Mouse (Mus musculus) intestine, embryonic 14.5 days (tissue): ENCODE data around the gene Epb41l5. TPM values are rescaled to one million over a fixed set of nuclear protein-coding genes. Genes with fewer than 3 reads are reported as not detected.

Experiments
- ATAC-seq: fragments of 200-750 bp; cut with Nextera tagmentation; replicated peaks from 2 replicates; pipeline ENCODE4 v1.8.0; 2017; ENCODE audit warnings: low read depth, moderate number of reproducible peaks, moderate TSS enrichment, moderate library complexity; ENCODE audit not compliant: low FRiP score, low TSS enrichment
- DNase-seq: peaks from one replicate; pipeline ENCODE4 v3.0.0-alpha.2; 2018; ENCODE audit warnings: low spot score
- H3K27ac ChIP-seq: fragments of 300-500 bp; sonication (generic); 2 replicates; pipeline ENCODE4 v1.5.1; 2014; ENCODE audit warnings: low read depth, mild to moderate bottlenecking, control low read depth
- H3K27me3 ChIP-seq: fragments of 300-500 bp; sonication (generic); replicated peaks from 2 replicates; pipeline ENCODE4 v1.6.1; 2014; ENCODE audit warnings: low read length, control low read depth; ENCODE audit not compliant: control insufficient read depth, insufficient read depth
- H3K36me3 ChIP-seq: fragments of 300-500 bp; sonication (generic); 2 replicates; pipeline ENCODE4 v1.6.1; 2014; ENCODE audit warnings: low read length, control low read depth; ENCODE audit not compliant: control insufficient read depth, insufficient read depth
- H3K4me1 ChIP-seq: fragments of 300-500 bp; sonication (generic); replicated peaks from 2 replicates; pipeline ENCODE4 v1.6.1; 2014; ENCODE audit warnings: low read length, control low read depth, mixed read lengths; ENCODE audit not compliant: control insufficient read depth, insufficient read depth
- H3K4me2 ChIP-seq: fragments of 300-500 bp; sonication (generic); 2 replicates; pipeline ENCODE4 v1.6.1; 2014; ENCODE audit warnings: low read length
- H3K4me3 ChIP-seq: fragments of 300-500 bp; sonication (generic); 2 replicates; pipeline ENCODE4 v1.5.1; 2014; ENCODE audit warnings: low read depth, low read length, control low read depth, mixed read lengths
- H3K9ac ChIP-seq: fragments of 300-500 bp; sonication (generic); 2 replicates; pipeline ENCODE4 v1.6.1; 2014; ENCODE audit warnings: mild to moderate bottlenecking, low read length
- H3K9me3 ChIP-seq: fragments of 300-500 bp; sonication (generic); 2 replicates; pipeline ENCODE4 v1.6.1; 2016; ENCODE audit warnings: low read length, control low read depth; ENCODE audit not compliant: control insufficient read depth
- WGBS: fragments of 180-500 bp; shearing (Covaris S2); extraction: QIAGEN DNeasy Blood & Tissue Kit; methylation state at CpG from one replicate; pipeline ENCODE4 v1.1.7; 2014; 5-methylcytosine and 5-hydroxymethylcytosine counted together
- polyA plus RNA-seq: library from polyadenylated mRNA; unstranded; fragments of >200 nt; fragmentation: Nextera tagmentation; extraction: Ambion mirVana; gene quantifications from 2 replicates; pipeline ENCODE4 v1.2.1, GENCODE M21; 2014

Gene Epb41l5
- polyA plus RNA-seq, 1 experiment from 2014 or later = 46.2 TPM

- Histone ChIP-seq H3K9me3 (peaks cover 3% of the 10 kb centered on the region), H3K27ac (no peak overlapping the region), H3K4me1 (peaks cover 13% of the 10 kb centered on the region), H3K36me3 (no peaks in the 10 kb centered on the region), H3K4me2 (no peak overlapping the region), H3K9ac (no peak overlapping the region), H3K27me3 (no peaks in the 10 kb centered on the region), H3K4me3 (no peak overlapping the region)
- DNase-seq = no peak
- no peak for ATAC-seq
- 80% methylated on average over 7 of the region's 7 CpGs for WGBS
Observed at GRCm38 (mm10) chr1:119521681-119522080, 127.1 kb downstream of the Epb41l5 start.

GRCm38 (mm10) chr1:119521029-119521428 lies 127.8 kb downstream of the Epb41l5 start:
- Histone ChIP-seq H3K4me2 (no peak overlapping the region), H3K4me3 (no peak overlapping the region), H3K36me3 (no peaks in the 10 kb centered on the region), H3K4me1 (peaks cover 10% of the 10 kb centered on the region), H3K27me3 (no peaks in the 10 kb centered on the region), H3K27ac (no peak overlapping the region), H3K9ac (no peak overlapping the region), H3K9me3 (no peaks in the 10 kb centered on the region)
- DNase-seq (no peak), ATAC-seq (no peak)
- WGBS = 37% methylated on average over 2 of the region's 2 CpGs

DNA sequence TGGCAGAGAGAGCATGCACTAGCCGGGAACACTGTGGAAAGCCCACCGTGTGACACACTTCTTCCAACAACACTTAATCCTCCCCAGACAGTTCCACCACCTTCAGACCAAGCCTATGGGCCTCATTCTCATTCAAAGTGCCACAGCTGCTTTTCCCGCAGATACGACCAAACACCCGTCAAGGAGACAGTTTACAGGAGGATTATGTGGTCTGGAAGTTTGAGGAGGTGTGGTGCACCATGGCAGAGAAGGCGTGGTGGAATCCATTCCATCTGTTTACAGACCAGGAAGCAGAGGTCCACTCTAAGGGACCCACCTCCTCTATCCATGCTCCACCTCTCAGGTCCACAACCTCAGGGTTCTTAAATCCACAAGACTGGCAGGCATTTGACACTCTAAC lies 129.5 kb downstream of the Epb41l5 start:
- Histone ChIP-seq H3K9me3 (no peaks in the 10 kb centered on the region), H3K4me1 (no peaks in the 10 kb centered on the region), H3K4me2 (no peak overlapping the region), H3K36me3 (no peaks in the 10 kb centered on the region), H3K27ac (no peak overlapping the region), H3K27me3 (no peaks in the 10 kb centered on the region), H3K4me3 (no peak overlapping the region), H3K9ac (no peak overlapping the region)
- WGBS = 46% methylated on average over 6 of the region's 6 CpGs
- DNase-seq = no peak
- ATAC-seq = 0 out of 2 replicates have a peak, but pooled peaks have one; percentile 44

DNA sequence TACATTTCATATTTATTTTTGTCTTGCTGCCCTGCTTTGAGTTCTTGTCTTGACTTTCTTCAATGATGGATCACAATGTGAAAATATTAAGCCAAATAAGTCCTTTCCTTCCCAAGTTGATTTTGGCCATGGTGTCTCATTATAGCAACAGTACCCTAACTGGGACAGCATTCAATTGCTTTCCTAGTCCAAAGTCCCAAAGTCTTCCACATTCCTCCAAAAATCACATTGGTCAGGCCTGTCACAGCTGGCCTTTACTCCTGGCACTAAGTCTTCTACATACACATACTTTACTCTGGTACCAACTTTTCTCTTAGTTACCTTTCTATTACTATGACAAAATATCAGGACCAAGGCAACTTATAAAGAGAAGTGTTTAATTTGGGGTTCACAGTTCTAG lies 130.0 kb downstream of the Epb41l5 start:
- Histone ChIP-seq H3K36me3 (no peaks in the 10 kb centered on the region), H3K4me2 (no peak overlapping the region), H3K27me3 (no peaks in the 10 kb centered on the region), H3K4me3 (no peak overlapping the region), H3K9me3 (no peaks in the 10 kb centered on the region), H3K4me1 (no peaks in the 10 kb centered on the region), H3K9ac (no peak overlapping the region), H3K27ac (no peak overlapping the region)
- DNase-seq (no peak), ATAC-seq (no peak)

DNA sequence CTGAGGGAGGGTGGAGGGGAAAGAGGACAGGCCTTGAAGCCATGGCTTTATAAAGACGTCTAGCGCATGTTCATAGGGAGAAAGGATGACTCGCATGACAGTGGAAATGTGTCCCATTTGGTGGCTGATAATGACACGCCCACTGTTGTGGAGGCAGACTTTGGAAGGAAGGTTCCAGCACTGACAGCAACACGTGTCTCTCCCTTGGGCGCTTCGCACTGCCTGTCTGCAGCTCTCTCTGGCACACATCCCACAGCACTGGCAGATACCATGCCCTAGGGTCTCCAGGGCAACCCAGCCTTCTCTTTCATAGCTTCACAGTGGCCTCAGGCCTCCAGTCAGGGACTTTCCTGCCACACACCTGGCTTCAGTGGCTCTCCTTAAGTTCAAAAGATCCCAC lies 130.7 kb downstream of the Epb41l5 start:
- 82% methylated on average over 7 of the region's 7 CpGs for WGBS
- Histone ChIP-seq H3K9ac (no peak overlapping the region), H3K9me3 (no peaks in the 10 kb centered on the region), H3K27me3 (no peaks in the 10 kb centered on the region), H3K4me2 (no peak overlapping the region), H3K4me1 (no peaks in the 10 kb centered on the region), H3K27ac (no peak overlapping the region), H3K36me3 (no peaks in the 10 kb centered on the region), H3K4me3 (no peak overlapping the region)
- no peak for ATAC-seq
- no peak for DNase-seq

DNA sequence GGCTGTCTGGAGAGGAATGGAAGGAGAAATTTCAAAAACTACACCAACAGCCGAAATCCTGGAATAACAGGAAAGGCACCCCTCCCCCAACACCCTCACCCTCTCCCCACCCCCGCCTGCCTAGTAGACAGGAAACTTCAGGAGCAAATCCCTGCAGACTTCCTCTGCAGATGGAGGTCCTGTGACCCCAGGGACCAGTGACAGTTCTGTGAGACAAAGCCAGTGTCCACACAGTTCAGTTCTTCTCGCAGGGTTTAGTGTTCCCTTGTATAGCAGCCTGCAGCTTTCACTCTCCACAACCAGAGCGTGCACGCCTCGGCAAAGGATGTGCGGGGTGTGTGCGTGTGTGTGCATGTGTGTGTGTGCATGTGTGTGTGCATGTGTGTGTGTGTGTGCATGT lies 137.9 kb downstream of the Epb41l5 start:
- no peaks in the 10 kb centered on the region for H3K27me3 ChIP-seq
- H3K4me2 ChIP-seq = no peak overlapping the region
- no peaks in the 10 kb centered on the region for H3K36me3 ChIP-seq
- H3K9ac ChIP-seq = no peak overlapping the region
- DNase-seq (no peak), ATAC-seq (no peak)
- H3K4me1 ChIP-seq = no peaks in the 10 kb centered on the region; the same call in 1 of the 2 replicates
- H3K9me3 ChIP-seq = no peaks in the 10 kb centered on the region
- WGBS = 69% methylated on average over 8 of the region's 8 CpGs
- H3K27ac ChIP-seq = no peak overlapping the region
- H3K4me3 ChIP-seq = no peak overlapping the region

- H3K9me3 ChIP-seq = no peaks in the 10 kb centered on the region
- WGBS = 65% methylated on average over 9 of the region's 9 CpGs
- ATAC-seq (no peak), DNase-seq (no peak)
- no peak overlapping the region for H3K9ac ChIP-seq
- H3K36me3 ChIP-seq = no peaks in the 10 kb centered on the region
- H3K27ac ChIP-seq = no peak overlapping the region
- H3K27me3 ChIP-seq = no peaks in the 10 kb centered on the region
- no peaks in the 10 kb centered on the region; the same call in 1 of the 2 replicates for H3K4me1 ChIP-seq
- no peak overlapping the region for H3K4me3 ChIP-seq
- no peak overlapping the region for H3K4me2 ChIP-seq
Observed at GRCm38 (mm10) chr1:119510409-119510808, 138.4 kb downstream of the Epb41l5 start.

DNA sequence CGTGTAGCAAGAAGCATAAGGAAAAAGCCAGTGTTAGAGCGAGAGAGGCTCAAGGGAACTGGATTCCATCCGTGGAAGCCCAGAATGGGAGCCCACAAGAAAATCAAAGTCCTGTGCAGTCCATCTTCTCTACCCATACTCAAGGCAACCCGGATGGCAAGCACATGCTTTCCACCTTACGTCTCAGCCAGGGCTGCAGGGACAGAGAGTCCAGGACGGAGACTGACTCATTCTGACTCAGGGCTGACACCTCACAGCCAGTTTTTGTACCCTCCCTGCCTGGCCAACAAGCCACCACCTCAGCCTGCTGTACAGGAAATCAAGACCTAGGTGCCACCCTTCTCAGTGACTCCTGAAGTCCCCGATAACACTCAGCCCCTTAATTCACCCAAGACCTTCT lies 139.3 kb downstream of the Epb41l5 start:
- no peak overlapping the region for H3K4me2 ChIP-seq
- no peak overlapping the region for H3K27ac ChIP-seq
- no peak for DNase-seq
- no peaks in the 10 kb centered on the region for H3K9me3 ChIP-seq
- H3K9ac ChIP-seq = no peak overlapping the region
- no peak overlapping the region for H3K4me3 ChIP-seq
- no peak for ATAC-seq
- H3K36me3 ChIP-seq = no peaks in the 10 kb centered on the region
- WGBS = 80% methylated on average over 7 of the region's 7 CpGs
- no peaks in the 10 kb centered on the region for H3K27me3 ChIP-seq
- H3K4me1 ChIP-seq = no peaks in the 10 kb centered on the region; the same call in 1 of the 2 replicates

- Histone ChIP-seq H3K9ac (no peak overlapping the region), H3K4me3 (no peak overlapping the region), H3K4me2 (no peak overlapping the region), H3K36me3 (no peaks in the 10 kb centered on the region), H3K27me3 (no peaks in the 10 kb centered on the region), H3K9me3 (no peaks in the 10 kb centered on the region), H3K4me1 (peaks cover under 1% of the 10 kb centered on the region), H3K27ac (no peak overlapping the region)
- 51% methylated on average over 4 of the region's 4 CpGs for WGBS
- no peak for DNase-seq
- ATAC-seq = no peak
Observed at GRCm38 (mm10) chr1:119508548-119508947, 140.3 kb downstream of the Epb41l5 start.
